Mouse (Mus musculus): Measurements from ENCODE around the gene 1700019N19Rik. TPM values are rescaled to one million over a fixed set of nuclear protein-coding genes. Genes with fewer than 3 reads are reported as not detected.

1700019N19Rik gene
- total RNA-seq, 2 experiments from 2014 or later: not detected

Other genes with a start within 250 kb of the 1700019N19Rik start
- not detected for gene Pnlip, start 142.0 kb downstream of the 1700019N19Rik start, total RNA-seq (2021)
- gene Pnliprp1, start 65.6 kb downstream of the 1700019N19Rik start, total RNA-seq (2021): not detected
- not detected for gene Pnliprp2, start 34.7 kb downstream of the 1700019N19Rik start, total RNA-seq (2021)
- not detected for gene Eno4, start 149.0 kb upstream of the 1700019N19Rik start, total RNA-seq (2021)
- 10 to 100 TPM; 22.7 to 24.4 TPM for gene Hspa12a, start 149.2 kb upstream of the 1700019N19Rik start, total RNA-seq (2021)